Mouse (Mus musculus): ENCODE data around the gene Dnah10.

- TF ChIP-seq CTCF (IDR thresholded peaks at IDR 0.05; ENCODE audit: borderline replicate concordance, insufficient read depth, low read length): 0 out of 2 replicates have a peak, but pooled peaks have one; percentile 11
- TF ChIP-seq POLR2A (IDR thresholded peaks at IDR 0.05; ENCODE audit: low read depth, low read length): no peak
These were observed 60.8 kb downstream of the Dnah10 start for GRCm38 (mm10) chr5:124785650-124786049.
